Mouse (Mus musculus): ENCODE measurements around the gene Tecpr1. TPM values are rescaled to one million over a fixed set of nuclear protein-coding genes. Genes with fewer than 3 reads are reported as not detected.

Gene Tecpr1
- total RNA-seq, 4 experiments from 2014 or later, result 113 to 201 (median 148) TPM

GRCm38 (mm10) chr5:144207478-144207877, 15.9 kb downstream of the Tecpr1 start:
- no peak for DNase-seq

GRCm38 (mm10) chr5:144206069-144206468, 17.3 kb downstream of the Tecpr1 start:
- no peak for DNase-seq

- DNase-seq, result no peak
Observed at GRCm38 (mm10) chr5:144204911-144205310, 18.5 kb downstream of the Tecpr1 start.

GRCm38 (mm10) chr5:144204303-144204702, 19.1 kb downstream of the Tecpr1 start:
- DNase-seq, result no peak

- no peak for DNase-seq
Observed at GRCm38 (mm10) chr5:144203398-144203959, 19.9 kb downstream of the Tecpr1 start.

- no peak for DNase-seq
Observed at GRCm38 (mm10) chr5:144202430-144202829, 21.0 kb downstream of the Tecpr1 start.

- DNase-seq, result no peak
Observed at GRCm38 (mm10) chr5:144200616-144201015, 22.8 kb downstream of the Tecpr1 start.

GRCm38 (mm10) chr5:144195567-144195966, 27.8 kb downstream of the Tecpr1 start:
- no peak for DNase-seq

GRCm38 (mm10) chr5:144194416-144194815, 29.0 kb downstream of the Tecpr1 start:
- no peak for DNase-seq

GRCm38 (mm10) chr5:144192673-144193072, 30.7 kb downstream of the Tecpr1 start:
- DNase-seq, result no peak

- DNase-seq, result no peak
Observed at GRCm38 (mm10) chr5:144191026-144191425, 32.4 kb downstream of the Tecpr1 start.

- DNase-seq, result peak; percentile 61
Observed at GRCm38 (mm10) chr5:144189950-144190583, 33.3 kb downstream of the Tecpr1 start, which contains the start of gene Bhlha15. TSS of gene Bhlha15 (plus strand) at chr5:144190286.

GRCm38 (mm10) chr5:144189327-144189726, 34.1 kb downstream of the Tecpr1 start:
- no peak for DNase-seq

GRCm38 (mm10) chr5:144188422-144188821, 35.0 kb downstream of the Tecpr1 start:
- DNase-seq, result no peak

- no peak for DNase-seq
Observed at GRCm38 (mm10) chr5:144184350-144185045, 38.9 kb downstream of the Tecpr1 start.

- no peak for DNase-seq
Observed at GRCm38 (mm10) chr5:144183647-144184335, 39.6 kb downstream of the Tecpr1 start.

GRCm38 (mm10) chr5:144183248-144183559, 40.2 kb downstream of the Tecpr1 start:
- DNase-seq, result no peak

GRCm38 (mm10) chr5:144182542-144183247, 40.7 kb downstream of the Tecpr1 start:
- DNase-seq, result no peak

- DNase-seq, result no peak
Observed at GRCm38 (mm10) chr5:144181249-144181648, 42.2 kb downstream of the Tecpr1 start.

GRCm38 (mm10) chr5:144178216-144178615, 45.2 kb downstream of the Tecpr1 start:
- no peak for DNase-seq

- DNase-seq, result no peak
Observed at GRCm38 (mm10) chr5:144173648-144174047, 49.8 kb downstream of the Tecpr1 start.

- no peak for DNase-seq
Observed at GRCm38 (mm10) chr5:144169275-144169975, 54.0 kb downstream of the Tecpr1 start.
